Mouse (Mus musculus): ENCODE data around the gene Ccdc62. TPM values are rescaled to one million over a fixed set of nuclear protein-coding genes. Genes with fewer than 3 reads are reported as not detected.

Gene Ccdc62
- polyA plus RNA-seq, 1 experiment = 3.3 TPM

GRCm38 (mm10) chr5:124015727-124016126, 85.2 kb downstream of the Ccdc62 start:
- TF ChIP-seq CTCF (IDR thresholded peaks at IDR 0.05; ENCODE audit: low read depth, low read length) = no peak
- TF ChIP-seq POLR2A (IDR thresholded peaks at IDR 0.05; ENCODE audit: borderline replicate concordance, low read depth, low read length) = no peak
- Histone ChIP-seq H3K4me1 (ENCODE audit: control insufficient read depth, insufficient read depth, low read length) (peaks cover 87% of the 10 kb centered on the region), H3K4me3 (ENCODE audit: insufficient read depth, low read length) (no peak overlapping the region), H3K27ac (ENCODE audit: insufficient read depth, low read depth, low read length) (no peak overlapping the region)

- H3K4me1 ChIP-seq (ENCODE audit: control insufficient read depth, insufficient read depth, low read length) = peaks cover 88% of the 10 kb centered on the region
- no peak overlapping the region for H3K4me3 ChIP-seq (ENCODE audit: insufficient read depth, low read length)
- no peak for TF ChIP-seq CTCF (IDR thresholded peaks at IDR 0.05; ENCODE audit: low read depth, low read length)
- TF ChIP-seq POLR2A (IDR thresholded peaks at IDR 0.05; ENCODE audit: borderline replicate concordance, low read depth, low read length) = no peak
- no peak overlapping the region for H3K27ac ChIP-seq (ENCODE audit: insufficient read depth, low read depth, low read length)
Observed at GRCm38 (mm10) chr5:124016291-124016821, 85.9 kb downstream of the Ccdc62 start.

- Histone ChIP-seq H3K4me3 (ENCODE audit: insufficient read depth, low read length) (no peak overlapping the region), H3K4me1 (ENCODE audit: control insufficient read depth, insufficient read depth, low read length) (peaks cover 86% of the 10 kb centered on the region), H3K27ac (ENCODE audit: insufficient read depth, low read depth, low read length) (no peak overlapping the region)
- TF ChIP-seq POLR2A (IDR thresholded peaks at IDR 0.05; ENCODE audit: borderline replicate concordance, low read depth, low read length) (no peak), CTCF (IDR thresholded peaks at IDR 0.05; ENCODE audit: low read depth, low read length) (no peak)
Observed at GRCm38 (mm10) chr5:124017941-124018340, 87.5 kb downstream of the Ccdc62 start.

- H3K4me1 ChIP-seq (ENCODE audit: control insufficient read depth, insufficient read depth, low read length) = peaks cover 85% of the 10 kb centered on the region
- H3K27ac ChIP-seq (ENCODE audit: insufficient read depth, low read depth, low read length) = no peak overlapping the region
- no peak overlapping the region for H3K4me3 ChIP-seq (ENCODE audit: insufficient read depth, low read length)
- TF ChIP-seq POLR2A (IDR thresholded peaks at IDR 0.05; ENCODE audit: borderline replicate concordance, low read depth, low read length) (no peak), CTCF (IDR thresholded peaks at IDR 0.05; ENCODE audit: low read depth, low read length) (no peak)
Observed at GRCm38 (mm10) chr5:124018651-124019050, 88.2 kb downstream of the Ccdc62 start.

Other genes starting within 250 kb of the Ccdc62 start
- 53.6 and 73.6 TPM in 2 replicates for gene Clip1, start 246.1 kb upstream of the Ccdc62 start, polyA plus RNA-seq (2012; ENCODE audit: insufficient read depth, insufficient read length, missing spikeins)
- 92.1 and 95.1 TPM in 2 replicates for gene Zcchc8, start 209.6 kb upstream of the Ccdc62 start, polyA plus RNA-seq (2012; ENCODE audit: insufficient read depth, insufficient read length, missing spikeins)
- gene Rsrc2, start 181.3 kb upstream of the Ccdc62 start, polyA plus RNA-seq (2012; ENCODE audit: insufficient read depth, insufficient read length, missing spikeins) = 116 and 123 TPM in 2 replicates
- 13.9 and 19.6 TPM in 2 replicates for gene Kntc1, start 181.0 kb upstream of the Ccdc62 start, polyA plus RNA-seq (2012; ENCODE audit: insufficient read depth, insufficient read length, missing spikeins)
- gene Hcar2, start 65.2 kb upstream of the Ccdc62 start, polyA plus RNA-seq (2012; ENCODE audit: insufficient read depth, insufficient read length, missing spikeins) = 2.2 and 2.5 TPM in 2 replicates
- gene Hcar1, start 50.7 kb upstream of the Ccdc62 start, polyA plus RNA-seq (2012; ENCODE audit: insufficient read depth, insufficient read length, missing spikeins) = not detected in 2 replicates
- 51.8 and 58.3 TPM in 2 replicates for gene Denr, start 23.5 kb upstream of the Ccdc62 start, polyA plus RNA-seq (2012; ENCODE audit: insufficient read depth, insufficient read length, missing spikeins)
- gene Gm43518, start 3.3 kb upstream of the Ccdc62 start, polyA plus RNA-seq (2012; ENCODE audit: insufficient read depth, insufficient read length, missing spikeins) = not detected in 2 replicates
- 0.51 and 0.64 TPM in 2 replicates for gene Hip1r, start 42.9 kb downstream of the Ccdc62 start, polyA plus RNA-seq (2012; ENCODE audit: insufficient read depth, insufficient read length, missing spikeins)
- 16.8 and 18.2 TPM in 2 replicates for gene Vps37b, start 101.6 kb downstream of the Ccdc62 start, polyA plus RNA-seq (2012; ENCODE audit: insufficient read depth, insufficient read length, missing spikeins)
- 1.5 and 1.9 TPM in 2 replicates for gene Abcb9, start 165.1 kb downstream of the Ccdc62 start, polyA plus RNA-seq (2012; ENCODE audit: insufficient read depth, insufficient read length, missing spikeins)
- 11.5 and 17.8 TPM in 2 replicates for gene Ogfod2, start 181.6 kb downstream of the Ccdc62 start, polyA plus RNA-seq (2012; ENCODE audit: insufficient read depth, insufficient read length, missing spikeins)
- gene Arl6ip4, start 185.4 kb downstream of the Ccdc62 start, polyA plus RNA-seq (2012; ENCODE audit: insufficient read depth, insufficient read length, missing spikeins) = 51.0 and 68.2 TPM in 2 replicates